Mouse (Mus musculus) erythroblast, embryonic 14.5 days (primary cell): Measurements from ENCODE around the gene N6amt1. TPM values are rescaled to one million over a fixed set of nuclear protein-coding genes. Genes with fewer than 3 reads are reported as not detected.

Experiments
- H3K27me3 ChIP-seq: 2 replicates; pipeline ENCODE4 v1.6.1; 2012; ENCODE audit warnings: inconsistent platforms; ENCODE audit not compliant: control insufficient read depth
- H3K36me3 ChIP-seq: 2 replicates; pipeline ENCODE4 v1.6.1; 2012; ENCODE audit warnings: mild to moderate bottlenecking, inconsistent platforms; ENCODE audit not compliant: control insufficient read depth
- H3K4me1 ChIP-seq: 2 replicates; pipeline ENCODE4 v1.6.1; 2012; ENCODE audit warnings: inconsistent platforms; ENCODE audit not compliant: control insufficient read depth
- H3K4me3 ChIP-seq: replicated peaks from 2 replicates; pipeline ENCODE3; 2012; ENCODE audit warnings: moderate library complexity, mild to moderate bottlenecking, inconsistent platforms
- H3K9me3 ChIP-seq: 2 replicates; pipeline ENCODE4 v1.6.1; 2012; ENCODE audit warnings: low read length, inconsistent platforms, mixed read lengths; ENCODE audit not compliant: control insufficient read depth
- GATA1 ChIP-seq: IDR thresholded peaks from 2 replicates; pipeline ENCODE4 v1.6.1; 2012; ENCODE audit warnings: low read length, inconsistent platforms, mixed read lengths
- TAL1 ChIP-seq: IDR thresholded peaks from 3 replicates; pipeline ENCODE4 v1.6.1; 2012; ENCODE audit warnings: low read length, inconsistent platforms, mixed read lengths
- polyA plus RNA-seq: library from polyadenylated mRNA; stranded (reverse); fragments of >175 nt; gene quantifications from 2 replicates; pipeline ENCODE4 v1.2.3, GENCODE M21; 2012

N6amt1 gene
- 0.06 and 0.19 TPM in 2 replicates for polyA plus RNA-seq

DNA sequence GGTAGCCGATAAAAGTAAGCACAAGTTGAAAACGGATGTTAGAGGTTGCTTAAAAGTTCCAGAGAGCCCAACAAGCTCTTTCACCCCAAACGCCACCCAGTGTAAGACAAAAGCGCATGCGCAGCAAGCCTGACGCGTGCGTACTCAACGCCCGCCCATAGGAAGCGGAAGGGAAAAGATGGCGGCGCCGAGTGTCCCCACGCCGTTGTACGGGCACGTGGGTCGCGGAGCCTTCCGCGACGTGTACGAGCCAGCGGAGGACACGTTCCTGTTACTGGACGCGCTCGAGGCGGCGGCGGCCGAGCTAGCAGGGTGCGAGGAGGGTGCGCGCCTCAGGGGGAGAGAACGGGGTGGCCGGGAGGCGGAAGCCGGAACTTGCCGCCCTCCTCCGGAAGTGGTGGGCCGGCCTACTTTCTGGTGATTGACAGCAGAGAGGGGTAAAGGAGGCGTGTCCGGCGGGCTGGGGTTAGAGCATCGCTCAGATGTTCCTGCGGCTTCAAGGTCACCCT, at the start of gene N6amt1:
N6amt1 (plus strand) TSS at position 111 of the 509 bp plus-strand sequence.
- TF ChIP-seq GATA1 = no peak
- TF ChIP-seq TAL1 = no peak
- H3K36me3 ChIP-seq = peaks cover 13% of the 10 kb centered on the region

DNA sequence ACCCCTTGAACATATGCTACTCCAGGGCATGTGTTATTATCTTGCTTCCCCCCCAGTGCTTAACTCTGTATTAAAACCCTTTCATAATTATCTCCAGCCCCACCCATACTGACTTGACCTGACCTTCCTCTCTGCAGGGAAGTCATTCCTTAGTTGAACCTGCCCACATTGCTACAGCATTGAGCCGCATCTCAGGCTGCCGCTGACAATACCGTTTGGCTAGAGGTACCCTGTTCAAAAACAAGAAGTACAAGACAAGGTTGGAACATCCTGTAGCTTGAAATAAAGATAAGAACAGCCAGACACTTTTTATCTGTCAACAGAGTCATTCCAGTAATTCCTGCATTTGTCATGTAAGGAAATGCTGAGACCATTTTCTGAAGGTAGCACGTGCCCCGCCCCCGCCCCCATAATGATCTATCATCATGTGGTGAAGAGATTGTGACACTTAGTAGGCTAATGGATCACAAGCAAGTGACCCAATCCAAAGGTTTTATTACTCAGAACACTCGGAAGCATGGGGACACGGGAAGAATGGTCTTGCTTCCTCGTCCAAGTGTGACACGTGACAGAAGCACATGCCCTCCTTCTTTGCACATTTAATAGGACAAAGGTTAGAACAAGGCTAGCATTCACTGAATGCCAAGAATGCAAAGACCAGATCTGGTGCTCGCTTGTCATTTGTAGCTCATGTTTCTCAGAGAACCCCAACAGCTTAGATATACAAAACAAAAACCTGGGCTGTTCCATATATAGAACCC, 48.6 kb upstream of the N6amt1 start:
- Histone ChIP-seq H3K9me3 (no peaks in the 10 kb centered on the region), H3K27me3 (no peaks in the 10 kb centered on the region), H3K4me1 (no peaks in the 10 kb centered on the region), H3K36me3 (no peaks in the 10 kb centered on the region), H3K4me3 (no peak overlapping the region)
- TF ChIP-seq GATA1 = no peak
- no peak for TF ChIP-seq TAL1

More for the DNA sequence above, at the start of gene N6amt1:
- Histone ChIP-seq H3K27me3 (no peaks in the 10 kb centered on the region; the same call in 1 of the 2 replicates), H3K4me3 (peak within 1 kb of the TSS; percentile 96), H3K4me1 (peaks cover 12% of the 10 kb centered on the region), H3K9me3 (no peaks in the 10 kb centered on the region)

DNA sequence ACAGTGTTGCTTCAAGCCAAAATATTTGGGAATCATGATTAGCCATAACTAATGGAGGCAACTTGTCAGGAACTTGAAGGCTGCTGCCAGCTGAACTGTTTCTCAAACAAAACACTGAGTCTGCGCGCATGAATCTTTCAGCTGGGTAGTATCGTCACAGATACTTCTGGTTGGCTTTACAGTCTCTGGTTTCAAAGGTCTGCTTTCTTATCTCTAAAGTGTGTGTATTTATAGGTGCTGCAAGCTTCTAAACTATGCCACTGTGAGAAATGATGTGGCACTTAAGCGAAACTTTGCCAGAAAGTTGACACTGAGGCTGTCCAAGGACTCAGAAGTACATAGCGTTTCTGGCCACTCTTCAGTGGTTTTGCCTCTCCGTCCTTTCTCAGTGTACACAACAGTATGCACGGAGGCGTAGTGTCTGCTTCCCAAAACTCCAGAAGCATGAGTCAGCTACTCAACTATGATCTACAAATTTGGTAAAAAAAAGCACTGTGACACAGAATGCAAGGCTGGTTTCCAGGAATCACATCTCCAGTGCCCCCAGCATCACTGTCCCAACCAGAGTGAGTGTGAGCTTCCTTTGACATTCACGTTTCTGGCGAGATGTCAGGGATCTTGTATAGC, 46.8 kb upstream of the N6amt1 start:
- no peaks in the 10 kb centered on the region for H3K27me3 ChIP-seq
- H3K9me3 ChIP-seq = no peaks in the 10 kb centered on the region
- TF ChIP-seq TAL1 = no peak
- no peak for TF ChIP-seq GATA1
- H3K36me3 ChIP-seq = no peaks in the 10 kb centered on the region
- no peak overlapping the region for H3K4me3 ChIP-seq
- H3K4me1 ChIP-seq = no peaks in the 10 kb centered on the region

DNA sequence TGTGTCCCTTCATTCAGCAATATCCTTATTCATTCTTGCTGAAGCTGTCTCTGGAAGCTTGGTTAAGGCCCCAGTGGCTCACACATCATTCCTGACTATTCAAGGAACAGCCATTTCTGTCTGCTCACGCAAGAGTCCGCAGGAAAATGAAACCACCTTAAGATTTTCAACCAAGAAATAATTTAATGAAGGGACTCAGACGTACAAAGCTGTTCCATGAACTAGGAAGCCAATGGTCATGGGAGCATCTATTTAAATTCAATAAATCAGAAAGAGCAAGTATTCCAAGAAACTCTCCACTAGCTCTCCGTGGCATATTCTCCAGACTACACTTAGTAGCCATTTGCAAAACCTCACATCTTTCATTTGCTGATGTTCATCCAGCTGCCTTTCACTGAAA, 43.3 kb upstream of the N6amt1 start:
- Histone ChIP-seq H3K27me3 (no peaks in the 10 kb centered on the region), H3K36me3 (no peaks in the 10 kb centered on the region), H3K4me3 (no peak overlapping the region), H3K4me1 (no peaks in the 10 kb centered on the region), H3K9me3 (no peaks in the 10 kb centered on the region)
- no peak for TF ChIP-seq TAL1
- TF ChIP-seq GATA1 = no peak

DNA sequence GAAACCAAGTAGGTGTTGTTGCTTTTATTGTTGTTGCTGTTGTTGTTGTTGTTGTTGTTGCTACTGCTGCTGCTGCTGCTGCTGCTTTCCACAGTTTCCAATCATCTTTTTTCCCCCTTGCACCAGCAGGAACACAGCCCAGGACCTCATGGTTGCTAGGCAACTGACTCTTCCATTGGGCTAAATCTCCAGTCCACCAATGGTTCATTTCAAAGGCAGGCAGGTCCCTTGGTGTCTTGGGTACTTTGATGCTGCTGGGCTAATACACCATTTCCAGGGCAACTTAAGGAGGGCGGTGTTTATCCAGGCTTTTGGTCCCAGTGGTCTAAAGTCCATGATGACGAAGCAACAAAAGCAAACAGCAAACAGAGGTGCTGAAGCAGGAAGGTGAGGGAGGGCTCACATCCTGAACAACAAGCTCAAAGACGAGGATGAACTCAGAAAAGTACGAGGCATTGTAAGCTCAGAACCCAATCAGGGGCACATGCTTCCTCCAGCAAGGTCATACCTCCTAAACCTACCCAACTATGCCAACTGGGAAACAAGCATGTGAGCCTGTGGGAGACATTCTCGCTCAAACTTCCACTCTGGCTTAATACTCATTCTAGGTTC, 35.7 kb upstream of the N6amt1 start:
- Histone ChIP-seq H3K27me3 (no peaks in the 10 kb centered on the region), H3K9me3 (no peaks in the 10 kb centered on the region), H3K4me3 (no peak overlapping the region), H3K4me1 (no peaks in the 10 kb centered on the region), H3K36me3 (no peaks in the 10 kb centered on the region)
- TF ChIP-seq GATA1 (no peak), TAL1 (no peak)

DNA sequence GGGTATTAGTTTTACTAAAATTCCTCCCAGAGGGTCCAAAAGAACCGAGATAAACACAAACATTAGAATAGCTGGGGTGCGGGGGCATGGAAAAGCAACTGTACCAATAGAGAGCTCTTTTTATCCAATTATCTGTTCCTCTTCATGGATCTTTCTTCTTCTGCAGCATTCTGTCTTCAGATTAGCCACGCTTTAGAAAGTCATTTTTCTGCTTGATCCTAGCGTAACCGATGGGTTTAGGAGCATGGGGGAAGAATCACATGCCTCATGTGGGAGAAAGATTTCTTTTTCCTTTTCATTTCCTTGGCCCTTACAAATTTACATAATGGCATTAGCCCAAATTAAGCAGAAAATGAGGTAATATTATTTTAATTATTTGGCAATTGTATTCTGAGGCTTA, 35.0 kb upstream of the N6amt1 start:
- TF ChIP-seq GATA1 (no peak), TAL1 (no peak)
- no peaks in the 10 kb centered on the region for H3K36me3 ChIP-seq
- no peaks in the 10 kb centered on the region for H3K9me3 ChIP-seq
- no peak overlapping the region for H3K4me3 ChIP-seq
- no peaks in the 10 kb centered on the region for H3K4me1 ChIP-seq
- H3K27me3 ChIP-seq = no peaks in the 10 kb centered on the region

DNA sequence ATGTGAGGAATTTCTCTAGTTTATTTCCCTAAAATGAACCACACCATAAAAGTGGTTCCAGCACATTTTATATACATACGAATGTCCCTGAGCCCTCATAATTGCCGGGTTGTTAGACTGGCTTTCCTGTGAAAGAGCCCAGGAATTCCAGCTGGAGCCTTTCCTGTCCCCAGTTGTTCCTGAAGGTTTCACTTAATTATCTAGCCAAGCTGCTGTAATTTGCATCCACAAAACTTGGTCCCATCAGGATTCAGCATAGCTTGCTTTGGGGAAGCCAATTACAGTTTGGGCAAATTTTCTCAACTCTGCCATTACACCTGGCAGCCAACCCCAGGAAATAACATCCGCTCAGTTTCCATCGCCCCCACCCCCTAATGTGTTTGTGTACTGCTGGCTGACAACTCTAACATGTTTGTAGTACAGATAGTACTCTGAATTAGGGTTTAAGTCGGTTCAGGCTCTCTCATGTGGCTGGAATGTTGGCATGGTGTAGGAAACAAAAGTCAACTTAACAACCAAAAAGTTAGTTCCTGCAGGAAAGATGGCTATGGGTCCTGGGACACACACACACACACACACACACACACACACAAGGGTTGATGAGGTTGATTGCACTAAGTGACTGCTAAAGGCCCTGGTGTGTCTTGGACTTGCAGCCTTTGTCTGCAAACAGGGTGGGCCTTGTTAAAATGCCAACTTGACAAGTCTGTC, 34.3 kb upstream of the N6amt1 start:
- Histone ChIP-seq H3K36me3 (no peaks in the 10 kb centered on the region), H3K27me3 (no peaks in the 10 kb centered on the region), H3K9me3 (no peaks in the 10 kb centered on the region), H3K4me3 (no peak overlapping the region), H3K4me1 (no peaks in the 10 kb centered on the region)
- no peak for TF ChIP-seq TAL1
- no peak for TF ChIP-seq GATA1

DNA sequence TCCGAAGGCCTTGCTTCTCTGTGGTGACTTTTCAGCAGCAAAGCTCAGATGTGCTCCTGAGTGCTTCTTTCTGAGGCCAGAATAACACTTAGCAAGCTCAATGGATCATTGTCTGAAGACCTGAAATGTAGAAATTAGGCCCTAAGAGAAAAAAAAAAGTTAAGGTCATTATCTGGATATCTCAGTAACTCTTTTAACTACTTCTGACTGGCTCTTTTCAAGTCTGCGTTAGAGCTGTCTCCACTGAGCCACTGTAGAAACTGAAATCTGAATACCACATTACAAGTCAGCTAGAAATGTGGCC, 33.8 kb upstream of the N6amt1 start:
- Histone ChIP-seq H3K36me3 (no peaks in the 10 kb centered on the region), H3K27me3 (no peaks in the 10 kb centered on the region), H3K4me1 (no peaks in the 10 kb centered on the region), H3K9me3 (no peaks in the 10 kb centered on the region), H3K4me3 (no peak overlapping the region)
- TF ChIP-seq TAL1 = no peak

DNA sequence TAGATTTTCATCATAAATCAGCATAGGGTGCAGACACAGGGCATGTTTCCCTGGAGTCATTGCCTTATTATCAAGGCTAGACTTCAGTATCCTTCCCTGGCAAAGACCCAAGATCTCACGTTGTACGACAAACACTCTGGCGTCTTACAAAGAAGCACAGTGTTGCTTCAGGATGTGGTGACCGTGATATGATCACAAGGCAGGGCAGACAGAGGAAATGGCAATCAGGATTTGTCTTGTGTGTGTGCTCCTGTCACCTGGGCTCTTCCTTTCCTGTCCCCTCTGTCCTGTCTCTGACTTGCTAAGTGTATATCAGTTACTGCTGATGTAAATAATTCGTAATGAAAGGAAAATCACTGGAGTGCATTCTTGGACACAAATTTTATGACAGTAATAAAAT, 29.4 kb upstream of the N6amt1 start:
- TF ChIP-seq TAL1 (no peak), GATA1 (no peak)
- Histone ChIP-seq H3K9me3 (peaks cover 1% of the 10 kb centered on the region; the same call in 1 of the 2 replicates), H3K27me3 (no peaks in the 10 kb centered on the region), H3K4me1 (no peaks in the 10 kb centered on the region), H3K4me3 (no peak overlapping the region), H3K36me3 (no peaks in the 10 kb centered on the region)
